Mouse (Mus musculus): ENCODE data around the gene Etv1.

DNA sequence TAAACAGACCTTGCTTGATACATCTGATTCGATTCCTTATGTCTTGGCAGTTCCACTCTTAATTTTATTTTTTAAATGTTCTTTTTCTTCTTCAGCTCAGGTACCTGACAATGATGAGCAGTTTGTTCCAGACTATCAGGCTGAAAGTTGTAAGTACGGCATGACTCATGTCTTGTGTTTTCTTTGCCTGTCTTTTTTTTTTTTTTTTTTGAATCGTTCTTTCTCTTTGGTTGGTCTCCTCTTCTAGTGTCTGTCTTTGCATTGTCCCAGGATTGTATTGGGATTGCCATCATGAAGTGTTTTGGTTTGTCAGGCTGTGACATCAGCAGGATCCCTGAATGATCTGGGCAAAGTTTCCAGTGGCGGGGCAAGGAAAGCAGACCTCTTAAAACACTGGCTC, 13.9 kb downstream of the Etv1 start:
- TF ChIP-seq CTCF (IDR thresholded peaks at IDR 0.05; ENCODE audit: control insufficient read depth, insufficient read depth, insufficient read length) (no peak), MAX (IDR thresholded peaks at IDR 0.05) (no peak), MYOG (IDR thresholded peaks at IDR 0.05; ENCODE audit: control insufficient read depth, extremely low read depth, insufficient read length) (no peak), MYOD1 (IDR thresholded peaks at IDR 0.05; ENCODE audit: control insufficient read depth, insufficient read length, low read depth) (no peak), CEBPB (IDR thresholded peaks at IDR 0.05; ENCODE audit: low read depth) (no peak), USF1 (IDR thresholded peaks at IDR 0.05; ENCODE audit: low read depth) (no peak), FOSL1 (IDR thresholded peaks at IDR 0.05; ENCODE audit: insufficient read depth, low read length, poor library complexity, severe bottlenecking) (no peak)
